Mouse (Mus musculus) telencephalon, adult 2 months (tissue): ENCODE data around the gene Fam174a.

Experiments
- DNase-seq: peaks from one replicate; pipeline ENCODE4 v3.0.0-alpha.2; 2011; ENCODE audit warnings: low read depth, low spot score

The Fam174a gene

DNA sequence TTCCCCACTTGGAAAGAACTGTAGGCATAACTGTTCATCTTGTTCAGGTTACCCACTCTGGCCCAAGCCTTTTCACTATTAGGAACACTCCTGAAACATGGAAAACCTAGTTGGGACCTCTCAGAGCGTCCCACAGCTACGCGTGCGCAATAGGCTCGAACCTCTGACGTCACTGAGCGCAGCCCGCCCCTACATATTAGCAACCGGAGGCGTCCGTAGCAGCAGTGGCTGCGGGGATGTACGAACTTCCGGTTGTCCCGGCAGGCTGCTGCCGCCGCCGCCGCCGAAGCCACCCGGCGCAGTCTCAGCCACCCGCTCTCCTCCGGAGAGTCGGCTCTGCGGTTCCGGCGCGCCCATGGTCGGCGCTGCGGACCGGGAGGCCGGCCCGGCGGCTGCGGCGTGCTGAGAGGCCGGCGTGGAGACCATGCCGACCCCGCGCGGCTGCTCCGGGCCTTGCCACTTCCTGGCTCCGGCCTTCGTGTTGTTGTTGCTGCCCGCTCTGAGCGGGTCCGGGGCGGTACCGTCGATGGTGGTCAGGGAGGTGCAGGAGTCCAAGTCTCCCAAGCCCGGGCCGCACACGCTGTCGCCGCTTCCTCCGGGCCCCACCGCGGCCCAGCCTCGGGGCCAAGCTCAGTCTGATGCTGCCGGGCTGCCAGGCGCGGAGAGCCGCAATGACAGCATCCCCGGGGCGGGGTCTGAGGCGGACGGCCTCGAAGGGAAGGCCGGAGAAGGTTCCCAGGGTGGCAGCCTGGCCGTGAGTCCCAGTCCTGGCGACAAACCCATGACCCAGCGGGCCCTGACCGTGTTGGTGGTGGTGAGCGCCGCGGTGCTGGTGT is at the start of gene Fam174a:
Gene Fam174a, plus strand, starts transcription at position 231 of the 836 bp plus-strand sequence.
- DNase-seq, result peak; percentile 90

DNA sequence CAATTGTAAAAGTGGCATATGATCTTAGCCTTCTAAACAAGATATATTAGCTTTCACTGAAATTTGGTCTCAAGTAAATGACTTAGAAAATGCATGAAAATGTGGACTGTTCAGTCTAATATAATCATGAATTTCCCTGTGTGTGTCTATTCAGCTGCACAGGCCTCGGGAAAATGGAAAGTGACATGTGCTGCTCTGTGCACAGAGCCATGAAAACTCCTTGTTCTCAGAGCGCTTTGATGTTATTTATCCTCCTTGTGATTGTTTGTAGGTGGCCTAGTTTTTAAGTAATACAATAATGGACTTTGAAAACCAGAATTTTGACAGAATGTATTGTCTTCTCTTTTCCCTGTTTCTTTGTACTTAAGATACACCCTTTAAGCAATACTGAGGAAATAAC is 49.6 kb upstream of the Fam174a start:
- no peak for DNase-seq

GRCm38 (mm10) chr1:95267950-95268724 is 45.3 kb upstream of the Fam174a start:
- peak; percentile 31 for DNase-seq

DNA sequence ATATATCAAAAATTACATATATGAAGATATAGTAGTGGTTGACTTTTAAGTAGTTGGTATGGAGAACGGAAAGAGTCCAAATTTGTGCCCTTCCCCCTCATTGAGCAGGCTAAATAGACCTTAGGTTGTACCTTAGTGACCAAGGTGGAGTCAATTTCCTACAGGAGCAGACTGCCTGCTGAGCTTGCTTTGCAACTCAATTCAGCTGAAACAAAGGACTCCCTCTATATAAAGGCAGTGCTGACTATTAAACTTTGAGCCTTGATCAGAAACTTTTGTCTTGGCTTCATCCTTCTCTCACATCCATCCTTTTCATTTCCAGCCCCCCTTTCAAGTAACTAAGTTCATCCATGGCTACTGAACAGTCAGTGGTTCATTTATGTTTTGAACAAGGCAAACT is 40.1 kb upstream of the Fam174a start:
- DNase-seq, result no peak

GRCm38 (mm10) chr1:95308324-95308723 is 5.1 kb upstream of the Fam174a start:
- no peak for DNase-seq

- no peak for DNase-seq
These were observed 769 bp downstream of the Fam174a start for GRCm38 (mm10) chr1:95314229-95314555.

DNA sequence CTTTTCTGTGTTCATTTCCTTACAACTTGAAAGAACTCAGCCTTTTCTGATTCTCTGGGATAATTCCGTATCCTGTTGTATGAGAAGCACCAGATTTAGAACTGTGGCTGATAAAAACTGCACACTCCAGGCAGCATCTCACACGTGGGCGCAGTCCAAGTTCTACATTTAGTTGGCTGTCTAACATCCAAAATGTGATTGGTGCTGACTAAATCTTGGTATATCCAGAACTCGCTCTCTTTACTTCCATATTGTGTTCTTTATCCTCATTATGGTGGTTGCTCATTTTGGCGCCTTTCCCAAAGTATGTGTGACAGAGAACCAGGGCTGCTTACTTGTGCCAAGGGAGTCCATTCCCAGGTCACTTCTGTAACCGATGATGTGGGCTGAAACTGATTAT is 2.6 kb downstream of the Fam174a start:
- DNase-seq, result peak; percentile 87

- no peak for DNase-seq
These were observed 8.8 kb downstream of the Fam174a start for GRCm38 (mm10) chr1:95322219-95322618.

DNA sequence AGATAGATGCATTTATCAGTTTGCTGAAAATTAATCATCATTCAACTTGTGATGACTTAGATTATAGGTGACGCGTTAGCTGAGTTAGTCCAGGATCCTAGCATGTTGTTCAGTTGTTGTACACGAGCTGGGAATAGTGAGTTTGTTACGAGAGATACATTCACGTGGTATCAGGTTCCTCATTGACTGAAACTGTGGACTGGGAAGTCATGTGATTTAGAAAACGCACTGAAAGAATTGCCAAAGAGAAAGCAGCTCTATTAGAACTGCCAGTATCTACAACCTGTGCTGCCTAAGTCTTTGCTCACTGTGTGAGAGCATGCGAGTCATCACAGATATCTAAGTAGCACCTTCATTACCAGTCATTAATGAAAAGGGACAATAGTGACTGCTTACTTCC is 9.6 kb downstream of the Fam174a start:
- DNase-seq, result no peak

DNA sequence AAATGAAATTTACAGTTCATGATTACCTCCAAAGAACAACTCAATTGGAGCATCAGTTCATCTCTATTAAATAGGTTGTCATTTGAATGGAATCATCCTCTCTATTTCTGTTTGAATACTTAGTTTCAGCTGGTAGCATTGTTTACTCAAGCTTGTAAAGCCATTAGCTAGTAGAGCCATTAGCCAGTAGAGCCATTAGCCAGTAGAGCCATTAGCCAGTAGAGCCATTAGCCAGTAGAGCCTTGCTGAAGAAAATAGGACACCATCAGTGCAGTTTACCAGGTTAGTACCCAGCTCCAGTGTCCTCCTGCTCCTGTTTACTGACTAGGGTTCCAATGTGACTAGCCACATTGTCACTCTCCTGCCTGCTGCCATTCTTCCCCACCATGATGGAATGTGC is 13.4 kb downstream of the Fam174a start:
- DNase-seq, result no peak

DNA sequence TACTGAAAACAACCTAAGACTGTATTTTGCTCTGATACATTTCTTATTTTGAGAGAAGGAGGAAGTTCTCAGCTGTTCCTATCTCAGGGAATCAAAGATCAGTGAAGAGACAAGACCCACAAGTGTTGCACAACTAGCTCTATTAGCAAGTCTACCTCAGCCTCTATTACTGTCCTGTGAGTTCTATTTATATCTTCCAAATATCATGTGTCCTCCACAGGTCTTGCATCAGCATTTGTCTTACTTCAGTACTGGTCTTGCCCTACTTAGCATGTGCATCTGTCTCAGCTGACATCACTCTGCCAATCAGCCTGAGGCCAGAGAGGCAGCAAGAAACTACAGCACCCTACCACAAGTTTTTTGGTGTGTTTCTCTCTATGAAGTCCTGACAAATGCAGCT is 26.2 kb downstream of the Fam174a start:
- no peak for DNase-seq

DNA sequence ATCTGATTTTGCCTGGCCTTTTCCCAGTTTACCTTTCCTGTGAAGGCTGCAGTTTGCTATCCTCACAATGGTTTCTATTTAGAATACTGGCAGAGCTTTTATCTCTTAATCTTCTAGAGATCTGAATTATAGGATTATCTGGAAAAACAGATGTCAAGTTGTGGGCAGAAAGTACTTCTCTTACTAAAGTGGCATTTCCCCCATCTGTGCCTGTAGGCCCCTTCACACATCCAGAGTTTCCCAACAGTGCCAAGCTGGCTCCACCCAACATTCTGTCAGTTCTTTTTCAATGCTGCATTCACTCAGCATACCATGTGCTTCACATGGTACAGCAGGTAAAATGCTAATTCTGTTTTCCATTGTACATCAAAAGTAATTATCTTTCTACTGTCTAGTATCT is 28.8 kb downstream of the Fam174a start:
- DNase-seq, result peak; percentile 81

GRCm38 (mm10) chr1:95343585-95344485 is 30.4 kb downstream of the Fam174a start:
- DNase-seq, result no peak

DNA sequence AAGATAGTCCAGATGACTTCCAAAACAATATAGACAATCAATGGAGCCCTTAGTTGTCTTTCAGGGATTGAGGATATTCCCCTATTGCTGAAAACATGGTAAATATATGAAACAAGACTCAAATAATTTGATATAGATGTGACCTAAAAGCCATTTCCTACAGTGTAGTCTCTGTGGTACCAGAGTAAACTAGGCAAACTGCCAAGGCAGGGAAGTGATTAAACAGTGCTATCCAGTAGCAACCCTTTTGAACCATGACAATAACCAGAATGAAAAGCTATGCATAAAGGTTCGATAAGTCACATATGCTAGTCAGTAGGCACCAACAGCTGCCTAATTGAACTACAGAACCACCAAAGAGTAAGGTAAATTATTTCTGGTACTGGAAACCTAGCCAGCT is 40.7 kb downstream of the Fam174a start:
- DNase-seq, result no peak

- DNase-seq, result no peak
These were observed 43.5 kb downstream of the Fam174a start for GRCm38 (mm10) chr1:95356904-95357303.

- no peak for DNase-seq
These were observed 50.3 kb downstream of the Fam174a start for GRCm38 (mm10) chr1:95363692-95364091.

- no peak for DNase-seq
These were observed 53.4 kb downstream of the Fam174a start for GRCm38 (mm10) chr1:95366616-95367373.

DNA sequence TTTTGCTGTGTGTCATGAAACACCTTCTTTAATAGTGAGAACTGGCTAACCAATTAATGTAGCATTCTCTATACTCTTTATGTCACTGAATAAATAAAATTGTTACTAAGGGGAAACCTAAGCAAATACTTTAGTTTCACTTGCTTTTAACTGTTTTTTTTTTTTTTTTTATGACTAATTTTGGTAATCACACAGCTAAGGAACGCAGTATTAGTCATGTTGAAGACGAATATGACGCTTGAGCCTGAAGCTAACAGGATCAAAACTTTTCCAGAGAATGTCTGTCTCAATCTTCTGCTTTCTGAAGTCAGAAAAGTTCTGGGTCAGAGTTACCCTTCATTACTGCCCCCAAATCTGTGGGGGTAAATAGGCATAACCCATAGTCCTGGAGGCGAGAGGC is 54.3 kb downstream of the Fam174a start:
- no peak for DNase-seq

- DNase-seq, result peak; percentile 11
These were observed 62.0 kb downstream of the Fam174a start for GRCm38 (mm10) chr1:95375443-95375842.

DNA sequence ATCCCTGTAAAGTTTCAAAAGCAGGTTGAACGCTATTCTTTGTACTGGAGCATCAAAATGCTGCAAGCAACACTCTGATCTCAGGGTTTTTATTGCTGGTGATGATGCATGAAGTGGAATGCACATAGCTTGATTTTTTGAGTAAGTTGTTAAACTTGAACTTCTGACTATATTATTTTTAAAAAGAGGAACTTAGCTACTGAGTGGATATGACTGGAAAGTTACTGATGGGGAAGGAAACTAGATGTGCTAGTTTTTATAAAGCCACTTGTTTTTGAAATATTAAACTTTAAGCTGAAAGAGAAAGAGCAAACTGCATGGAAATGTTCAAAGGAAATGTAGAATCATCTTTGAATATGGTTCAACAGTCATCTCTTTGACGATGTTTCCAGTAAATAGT is 67.6 kb downstream of the Fam174a start:
- DNase-seq, result no peak
